In the genomic region with DNA sequence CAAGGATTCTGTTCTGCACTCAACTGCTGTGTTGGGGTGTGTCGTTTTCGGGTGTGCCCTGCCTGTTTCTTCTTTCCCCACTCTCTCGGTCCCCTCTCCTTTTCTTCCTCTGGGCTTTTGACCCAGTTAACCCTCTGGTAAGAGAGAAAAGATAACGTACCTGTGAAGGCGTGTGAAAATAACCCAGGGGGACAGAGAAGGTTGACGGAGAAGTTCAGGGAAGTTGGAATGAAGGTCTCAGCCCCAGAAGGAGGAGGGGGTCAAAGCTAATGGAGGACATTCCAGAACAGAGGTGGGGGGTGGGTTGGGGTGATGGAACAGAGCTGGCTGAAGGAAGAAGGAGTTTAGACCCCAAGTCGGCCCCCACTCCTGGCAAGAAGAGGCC, we compare ENCODE assay signal across 8 mouse cellular contexts. TPM values are rescaled to one million over a fixed set of nuclear protein-coding genes. Genes with fewer than 3 reads are reported as not detected.
A peak's percentile ranks its signal among the peaks of the same experiment; 100 is the strongest.
DNase-seq lines count a peak whose midpoint lies in the region; ATAC-seq and TF ChIP-seq lines count a peak whose summit lies in the region.

No protein-coding gene starts in this region.

- H3K36me3 ChIP-seq in lung, embryonic 14.5 days (ENCODE audit: insufficient read depth) = peaks cover 18% of the 10 kb centered on the region; the same call in 1 of the 2 replicates
- peaks cover 7% of the 10 kb centered on the region for H3K36me3 ChIP-seq in embryonic facial prominence, embryonic 11.5 days (replicated peaks; ENCODE audit: control insufficient read depth, insufficient read depth, low read depth, low read length)
- H3K36me3 ChIP-seq in intestine, embryonic 14.5 days (ENCODE audit: control insufficient read depth, insufficient read depth, low read length) = peaks cover 9% of the 10 kb centered on the region
- peaks cover 28% of the 10 kb centered on the region for H3K36me3 ChIP-seq in neural tube, embryonic 12.5 days

- peak overlapping the region; percentile 98 for H3K27ac ChIP-seq in lung, embryonic 14.5 days (ENCODE audit: low read depth)
- peak overlapping the region; percentile 56; the same call in 1 of the 2 replicates for H3K27ac ChIP-seq in embryonic facial prominence, embryonic 11.5 days (replicated peaks; ENCODE audit: low read depth, low read length)
- H3K27ac ChIP-seq in intestine, embryonic 14.5 days (ENCODE audit: low read depth) = peak overlapping the region; percentile 77
- no peak overlapping the region; the same call in 1 of the 2 replicates for H3K27ac ChIP-seq in neural tube, embryonic 12.5 days

- H3K4me2 ChIP-seq in lung, embryonic 14.5 days = peak overlapping the region; percentile 98
- H3K4me2 ChIP-seq in embryonic facial prominence, embryonic 11.5 days (ENCODE audit: low read depth, low read length) = peak overlapping the region; percentile 93
- H3K4me2 ChIP-seq in intestine, embryonic 14.5 days (ENCODE audit: low read length) = peak overlapping the region; percentile 92
- peak overlapping the region; percentile 100 for H3K4me2 ChIP-seq in neural tube, embryonic 12.5 days (replicated peaks)

- peak overlapping the region; percentile 68 for H3K4me3 ChIP-seq in lung, embryonic 14.5 days (ENCODE audit: low read depth, low read length)
- H3K4me3 ChIP-seq in embryonic facial prominence, embryonic 11.5 days (ENCODE audit: low read depth, low read length) = peak overlapping the region; percentile 73
- peak overlapping the region; percentile 68 for H3K4me3 ChIP-seq in intestine, embryonic 14.5 days (ENCODE audit: low read depth, low read length)
- H3K4me3 ChIP-seq in neural tube, embryonic 12.5 days = peak overlapping the region; percentile 61

- peak overlapping the region; percentile 80 for H3K9ac ChIP-seq in lung, embryonic 14.5 days
- peak overlapping the region; percentile 86 for H3K9ac ChIP-seq in embryonic facial prominence, embryonic 11.5 days (replicated peaks; ENCODE audit: low read length)
- H3K9ac ChIP-seq in intestine, embryonic 14.5 days (ENCODE audit: low read length) = peak overlapping the region; percentile 62
- peak overlapping the region; percentile 92 for H3K9ac ChIP-seq in neural tube, embryonic 12.5 days

- no peak for DNase-seq in lung, embryonic 14.5 days
- DNase-seq in lung, postnatal 36 days = no peak
- DNase-seq in embryonic facial prominence, embryonic 11.5 days (ENCODE audit: low spot score) = no peak
- DNase-seq in intestine, embryonic 14.5 days (ENCODE audit: low spot score) = no peak
- DNase-seq in cerebellum, postnatal 14 days = no peak
- DNase-seq in embryo, embryonic 10.5 days (ENCODE audit: low spot score) = no peak
- no peak for DNase-seq in layer of hippocampus, postnatal 36 days

- WGBS in lung, embryonic 14.5 days = 2% methylated on average over 7 of the region's 7 CpGs
- WGBS in embryonic facial prominence, embryonic 11.5 days = 4% methylated on average over 7 of the region's 7 CpGs
- 6% methylated on average over 7 of the region's 7 CpGs for WGBS in intestine, embryonic 14.5 days
- 8% methylated on average over 7 of the region's 7 CpGs for WGBS in neural tube, embryonic 12.5 days

- no peak for TF ChIP-seq CTCF in lung, embryonic 14.5 days (IDR thresholded peaks at IDR 0.05; ENCODE audit: low read depth)

- no peaks in the 10 kb centered on the region for H3K9me3 ChIP-seq in lung, embryonic 14.5 days (ENCODE audit: low read depth, low read length)
- H3K9me3 ChIP-seq in embryonic facial prominence, embryonic 11.5 days (replicated peaks; ENCODE audit: control insufficient read depth, low read length) = no peaks in the 10 kb centered on the region; the same call in 1 of the 2 replicates
- 0 out of 2 replicates have a peak, but pooled peaks cover 5% of the 10 kb centered on the region for H3K9me3 ChIP-seq in intestine, embryonic 14.5 days (ENCODE audit: control insufficient read depth, low read length)
- peaks cover 6% of the 10 kb centered on the region for H3K9me3 ChIP-seq in neural tube, embryonic 12.5 days

- peaks cover 15% of the 10 kb centered on the region for H3K4me1 ChIP-seq in lung, embryonic 14.5 days (ENCODE audit: insufficient read depth)
- H3K4me1 ChIP-seq in embryonic facial prominence, embryonic 11.5 days (ENCODE audit: control insufficient read depth, insufficient read depth, low read length) = peaks cover 8% of the 10 kb centered on the region; the same call in 1 of the 2 replicates
- peaks cover 53% of the 10 kb centered on the region for H3K4me1 ChIP-seq in intestine, embryonic 14.5 days (replicated peaks; ENCODE audit: control insufficient read depth, insufficient read depth, low read length)
- peaks cover 67% of the 10 kb centered on the region for H3K4me1 ChIP-seq in neural tube, embryonic 12.5 days

- no peaks in the 10 kb centered on the region for H3K27me3 ChIP-seq in lung, embryonic 14.5 days (ENCODE audit: insufficient read depth, low read length)
- H3K27me3 ChIP-seq in embryonic facial prominence, embryonic 11.5 days (ENCODE audit: control insufficient read depth, insufficient read depth, low read length) = no peaks in the 10 kb centered on the region
- H3K27me3 ChIP-seq in intestine, embryonic 14.5 days (replicated peaks; ENCODE audit: control insufficient read depth, insufficient read depth, low read length) = no peaks in the 10 kb centered on the region
- no peaks in the 10 kb centered on the region for H3K27me3 ChIP-seq in neural tube, embryonic 12.5 days (replicated peaks)

- no peak for ATAC-seq in lung, embryonic 14.5 days (ENCODE audit: insufficient read depth)
- ATAC-seq in embryonic facial prominence, embryonic 11.5 days (replicated peaks; ENCODE audit: insufficient number of reproducible peaks, low FRiP score, low TSS enrichment, low read depth) = no peak
- ATAC-seq in intestine, embryonic 14.5 days (replicated peaks; ENCODE audit: low FRiP score, low TSS enrichment, low read depth) = no peak
- ATAC-seq in neural tube, embryonic 12.5 days (ENCODE audit: low FRiP score, low read depth) = no peak

RNA-seq across cellular contexts. Expression of gene Ppp1r18, which starts 3.6 kb away (rescaled TPM):
- 24.0 and 24.7 TPM in 2 replicates for polyA plus RNA-seq in lung, embryonic 14.5 days (2014; fragmentation: Nextera tagmentation; extraction: Ambion mirVana)
- polyA plus RNA-seq in embryonic facial prominence, embryonic 11.5 days (2014; fragmentation: Nextera tagmentation; extraction: Ambion mirVana) = 24.1 and 24.6 TPM in 2 replicates
- polyA plus RNA-seq in intestine, embryonic 14.5 days (2014; fragmentation: Nextera tagmentation; extraction: Ambion mirVana) = 21.2 and 23.2 TPM in 2 replicates
- polyA plus RNA-seq in neural tube, embryonic 12.5 days (2016; fragmentation: Nextera tagmentation; extraction: Ambion mirVana) = 34.6 and 35.1 TPM in 2 replicates
- 1 to 10 TPM; 7.4 to 9.5 TPM for total RNA-seq in layer of hippocampus, postnatal 36 days (2021)

RNA-seq across cellular contexts. Expression of gene Nrm, which starts 7.8 kb away (rescaled TPM):
- polyA plus RNA-seq in lung, embryonic 14.5 days (2014; fragmentation: Nextera tagmentation; extraction: Ambion mirVana) = 69.2 and 72.0 TPM in 2 replicates
- 48.8 and 53.2 TPM in 2 replicates for polyA plus RNA-seq in embryonic facial prominence, embryonic 11.5 days (2014; fragmentation: Nextera tagmentation; extraction: Ambion mirVana)
- 62.6 and 69.3 TPM in 2 replicates for polyA plus RNA-seq in intestine, embryonic 14.5 days (2014; fragmentation: Nextera tagmentation; extraction: Ambion mirVana)
- polyA plus RNA-seq in neural tube, embryonic 12.5 days (2016; fragmentation: Nextera tagmentation; extraction: Ambion mirVana) = 40.5 and 41.3 TPM in 2 replicates
- 1 to 10 TPM; 1.5 to 2.2 TPM for total RNA-seq in layer of hippocampus, postnatal 36 days (2021)

RNA-seq across cellular contexts. Expression of gene Dhx16, which starts 10.7 kb away (rescaled TPM):
- 40.8 and 42.9 TPM in 2 replicates for polyA plus RNA-seq in lung, embryonic 14.5 days (2014; fragmentation: Nextera tagmentation; extraction: Ambion mirVana)
- 38.6 and 47.2 TPM in 2 replicates for polyA plus RNA-seq in embryonic facial prominence, embryonic 11.5 days (2014; fragmentation: Nextera tagmentation; extraction: Ambion mirVana)
- 37.2 and 46.1 TPM in 2 replicates for polyA plus RNA-seq in intestine, embryonic 14.5 days (2014; fragmentation: Nextera tagmentation; extraction: Ambion mirVana)
- 43.3 and 45.9 TPM in 2 replicates for polyA plus RNA-seq in neural tube, embryonic 12.5 days (2016; fragmentation: Nextera tagmentation; extraction: Ambion mirVana)
- 10 to 100 TPM; 32.0 to 37.4 TPM for total RNA-seq in layer of hippocampus, postnatal 36 days (2021)

RNA-seq across cellular contexts. Expression of gene Mdc1, which starts 27.6 kb away (rescaled TPM):
- 19.5 and 21.6 TPM in 2 replicates for polyA plus RNA-seq in lung, embryonic 14.5 days (2014; fragmentation: Nextera tagmentation; extraction: Ambion mirVana)
- polyA plus RNA-seq in embryonic facial prominence, embryonic 11.5 days (2014; fragmentation: Nextera tagmentation; extraction: Ambion mirVana) = 22.2 and 23.4 TPM in 2 replicates
- polyA plus RNA-seq in intestine, embryonic 14.5 days (2014; fragmentation: Nextera tagmentation; extraction: Ambion mirVana) = 16.6 and 17.8 TPM in 2 replicates
- 13.6 and 14.7 TPM in 2 replicates for polyA plus RNA-seq in neural tube, embryonic 12.5 days (2016; fragmentation: Nextera tagmentation; extraction: Ambion mirVana)
- total RNA-seq in layer of hippocampus, postnatal 36 days (2021) = 10 to 100 TPM; 13.1 to 19.5 TPM

RNA-seq across cellular contexts. Expression of gene 2310061I04Rik, which starts 28.3 kb away (rescaled TPM):
- polyA plus RNA-seq in lung, embryonic 14.5 days (2014; fragmentation: Nextera tagmentation; extraction: Ambion mirVana) = 21.0 and 25.4 TPM in 2 replicates
- polyA plus RNA-seq in embryonic facial prominence, embryonic 11.5 days (2014; fragmentation: Nextera tagmentation; extraction: Ambion mirVana) = 21.2 and 25.6 TPM in 2 replicates
- 26.7 and 30.6 TPM in 2 replicates for polyA plus RNA-seq in intestine, embryonic 14.5 days (2014; fragmentation: Nextera tagmentation; extraction: Ambion mirVana)
- 26.8 and 30.3 TPM in 2 replicates for polyA plus RNA-seq in neural tube, embryonic 12.5 days (2016; fragmentation: Nextera tagmentation; extraction: Ambion mirVana)
- 10 to 100 TPM; 56.3 to 57.9 TPM for total RNA-seq in layer of hippocampus, postnatal 36 days (2021)
